Mouse (Mus musculus): ENCODE data around the gene Gm42688. TPM values are rescaled to one million over a fixed set of nuclear protein-coding genes. Genes with fewer than 3 reads are reported as not detected.

Gene Gm42688
- 2.3 TPM in 2 replicates for polyA plus RNA-seq (2016; fragmentation: Nextera tagmentation; extraction: Ambion mirVana)

DNA sequence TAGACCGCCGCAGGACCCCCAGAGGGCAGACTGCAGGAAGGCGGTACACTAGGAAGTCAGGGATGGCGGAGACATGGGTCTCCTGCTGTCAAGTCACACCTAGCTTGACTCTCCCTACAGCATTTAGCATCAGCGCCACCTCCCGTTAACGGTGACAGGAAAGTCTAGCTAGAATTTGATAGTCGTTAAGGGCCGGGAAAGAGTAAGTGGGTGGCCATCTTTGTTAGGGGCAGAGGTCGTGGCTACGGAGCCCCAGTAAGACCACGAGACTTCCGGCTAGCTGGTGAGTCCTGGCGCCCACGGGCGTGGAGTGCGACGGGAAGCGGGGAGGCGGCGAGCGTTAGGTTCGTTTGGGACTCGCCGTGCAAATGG lies at the start of gene Gm42688, which contains the start of gene Ccdc142:
Gene Gm42688, plus strand, starts transcription at position 302 of the 372 bp plus-strand sequence.
Gene Ccdc142, plus strand, starts transcription at position 286 of the 372 bp plus-strand sequence.
- Histone ChIP-seq H3K4me3 (peak within 1 kb of the TSS; percentile 75), H3K4me1 (peaks cover 27% of the 10 kb centered on the region), H3K36me3 (peaks cover 22% of the 10 kb centered on the region), H3K27me3 (replicated peaks) (peaks cover 21% of the 10 kb centered on the region), H3K27ac (peak within 1 kb of the TSS; percentile 83), H3K9ac (peak within 1 kb of the TSS; percentile 87), H3K9me3 (replicated peaks) (no peaks in the 10 kb centered on the region), H3K4me2 (peak within 1 kb of the TSS; percentile 99)
- peak; percentile 81 for ATAC-seq
- under 1% methylated on average over 25 of the region's 25 CpGs for WGBS (ENCODE audit: insufficient replicate concordance)

DNA sequence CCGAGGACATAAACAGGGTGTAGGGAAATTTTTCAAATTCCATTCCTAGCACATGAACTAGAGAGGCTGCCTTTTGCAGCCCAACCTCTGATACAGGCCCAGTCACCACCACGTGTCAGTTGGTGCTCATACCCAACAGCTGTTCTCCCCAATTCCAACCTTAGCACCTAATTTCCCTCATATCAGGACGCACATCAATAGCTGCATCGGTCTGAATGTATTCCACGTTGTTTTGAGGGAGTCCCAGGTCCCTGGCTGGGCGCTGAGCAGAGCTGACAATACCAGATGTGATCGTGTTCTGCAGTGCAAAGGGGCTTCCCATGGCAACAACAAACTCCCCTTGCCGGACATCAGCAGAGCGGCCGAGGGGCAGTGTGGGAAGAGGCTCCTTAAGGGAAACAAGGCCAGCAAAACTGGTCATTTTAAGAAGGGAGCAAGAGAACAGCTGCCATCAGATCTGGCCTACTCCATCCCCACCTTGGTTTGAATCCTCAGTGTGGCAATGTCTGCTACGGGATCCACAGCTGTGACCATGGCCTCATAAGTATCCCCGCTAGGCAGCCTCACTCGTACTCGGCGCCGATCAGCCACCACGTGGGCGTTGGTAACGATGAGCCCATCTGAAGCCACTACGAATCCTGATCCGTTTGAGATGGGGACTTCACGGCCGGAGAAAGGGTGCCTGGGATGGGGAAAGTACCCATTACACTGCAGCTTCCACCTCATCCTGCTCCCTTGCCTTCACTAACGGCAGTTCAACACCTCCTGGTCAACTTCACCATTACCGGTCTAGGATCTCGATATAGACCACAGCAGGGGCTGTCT lies 48.1 kb upstream of the Gm42688 start:
- peak overlapping the region; percentile 89 for H3K4me2 ChIP-seq
- peak overlapping the region; percentile 89 for H3K4me3 ChIP-seq
- H3K27me3 ChIP-seq (replicated peaks) = no peaks in the 10 kb centered on the region
- no peaks in the 10 kb centered on the region for H3K9me3 ChIP-seq (replicated peaks)
- peak overlapping the region; percentile 96 for H3K9ac ChIP-seq
- H3K4me1 ChIP-seq = peaks cover 56% of the 10 kb centered on the region
- peaks cover 54% of the 10 kb centered on the region for H3K36me3 ChIP-seq
- H3K27ac ChIP-seq = peak overlapping the region; percentile 94
- no peak for ATAC-seq
- 3% methylated on average over 26 of the region's 26 CpGs for WGBS (ENCODE audit: insufficient replicate concordance)

DNA sequence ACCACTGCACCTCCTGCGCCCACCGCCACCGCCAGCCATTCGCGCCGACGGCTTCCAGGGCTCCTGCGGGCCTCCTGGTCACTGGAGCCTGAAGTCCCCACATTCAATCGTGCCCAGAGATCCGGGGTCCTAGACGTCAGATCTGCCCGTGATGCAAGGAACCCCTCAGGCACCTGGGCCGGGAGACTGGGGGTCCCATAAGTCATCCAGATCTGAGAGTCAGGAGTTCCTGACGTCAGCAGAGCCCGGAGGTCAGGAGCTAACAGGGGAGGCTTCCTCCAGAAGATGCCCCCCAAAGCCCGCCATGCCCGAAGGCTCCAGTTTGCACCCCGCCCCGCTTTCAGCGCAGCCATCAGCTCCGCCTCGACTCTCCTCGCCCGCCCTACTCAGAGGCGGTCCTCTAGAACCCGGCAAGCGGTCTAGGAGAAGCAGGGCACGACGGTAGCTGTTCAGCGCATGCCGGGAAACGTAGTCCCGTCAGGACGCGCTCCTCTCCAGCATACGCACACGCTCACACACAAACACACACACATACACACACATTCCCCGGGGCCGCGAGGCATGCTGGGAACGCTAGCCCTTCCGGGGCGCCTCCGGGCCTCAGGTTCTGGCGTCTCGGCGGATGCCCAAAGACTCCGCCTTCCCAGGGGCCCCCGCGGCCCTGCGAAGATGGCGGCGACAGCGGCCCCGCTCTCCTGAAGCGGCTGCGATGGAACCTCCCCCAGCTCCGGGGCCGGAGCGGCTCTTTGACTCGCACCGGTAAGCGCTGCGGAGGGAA lies 47.2 kb upstream of the Gm42688 start, which contains the start of gene Aup1:
Gene Aup1, plus strand, starts transcription at position 448 of the 778 bp plus-strand sequence.
- Histone ChIP-seq H3K4me1 (peaks cover 56% of the 10 kb centered on the region), H3K9me3 (replicated peaks) (no peaks in the 10 kb centered on the region), H3K4me3 (peak within 1 kb of the TSS; percentile 89), H3K4me2 (peak within 1 kb of the TSS; percentile 89), H3K9ac (peak within 1 kb of the TSS; percentile 96), H3K27me3 (replicated peaks) (0 out of 2 replicates have a peak, but pooled peaks cover under 1% of the 10 kb centered on the region), H3K36me3 (peaks cover 55% of the 10 kb centered on the region), H3K27ac (peak within 1 kb of the TSS; percentile 94)
- peak; percentile 95 for ATAC-seq
- WGBS (ENCODE audit: insufficient replicate concordance) = 1% methylated on average over 64 of the region's 64 CpGs

DNA sequence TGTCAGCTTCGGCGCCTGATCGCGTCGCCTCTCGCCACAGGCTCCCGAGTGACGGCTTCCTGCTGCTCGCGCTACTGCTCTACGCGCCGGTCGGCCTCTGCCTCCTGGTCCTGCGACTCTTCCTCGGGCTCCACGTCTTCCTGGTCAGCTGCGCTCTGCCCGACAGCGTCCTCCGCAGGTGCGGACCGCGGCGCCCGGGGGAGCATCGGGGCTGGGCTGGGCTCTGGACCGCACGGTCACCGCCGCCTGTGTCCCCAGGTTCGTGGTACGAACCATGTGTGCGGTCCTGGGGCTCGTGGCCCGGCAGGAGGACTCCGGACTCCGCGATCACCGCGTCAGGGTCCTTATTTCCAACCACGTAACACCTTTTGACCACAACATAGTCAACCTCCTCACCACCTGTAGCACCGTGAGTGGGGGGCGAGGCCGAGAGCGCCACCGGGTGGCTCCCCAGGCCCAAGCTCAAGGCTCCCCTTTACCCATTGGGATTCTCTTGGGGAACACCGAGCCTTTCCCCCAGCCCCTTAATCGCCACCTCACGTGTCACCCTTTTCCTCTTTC lies 46.5 kb upstream of the Gm42688 start, which contains the start of gene Htra2:
Gene Htra2, minus strand, starts transcription at position 403 of the 561 bp plus-strand sequence.
- Histone ChIP-seq H3K27me3 (replicated peaks) (0 out of 2 replicates have a peak, but pooled peaks cover 7% of the 10 kb centered on the region), H3K9ac (peak within 1 kb of the TSS; percentile 96), H3K36me3 (peaks cover 55% of the 10 kb centered on the region), H3K4me3 (peak within 1 kb of the TSS; percentile 89), H3K4me1 (peaks cover 54% of the 10 kb centered on the region), H3K4me2 (peak within 1 kb of the TSS; percentile 89), H3K27ac (peak within 1 kb of the TSS; percentile 94), H3K9me3 (replicated peaks) (no peaks in the 10 kb centered on the region)
- 2% methylated on average over 50 of the region's 50 CpGs for WGBS (ENCODE audit: insufficient replicate concordance)
- peak; percentile 13 for ATAC-seq

DNA sequence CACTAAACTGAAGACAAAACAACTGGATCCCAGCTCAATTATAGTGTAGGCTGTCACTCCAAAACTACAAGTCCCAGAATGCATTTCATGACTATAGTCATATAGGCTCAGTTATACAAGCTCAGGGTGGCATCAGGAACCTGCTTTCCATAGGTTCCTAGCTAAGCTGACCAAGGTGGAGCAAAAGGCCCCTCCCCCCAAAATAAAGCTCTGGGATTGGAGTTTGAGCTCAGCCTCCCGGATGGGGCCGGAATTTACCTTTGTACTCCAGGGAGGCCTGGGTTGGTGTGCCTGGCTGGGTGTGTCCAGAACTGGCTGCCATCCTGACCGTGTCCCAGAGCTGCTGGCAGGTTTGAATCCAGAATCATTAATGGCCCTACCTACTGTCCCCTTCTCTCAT lies 43.6 kb upstream of the Gm42688 start, which contains the start of gene Dqx1:
Gene Dqx1, plus strand, starts transcription at position 55 of the 400 bp plus-strand sequence.
- 75% methylated on average over 3 of the region's 3 CpGs for WGBS (ENCODE audit: insufficient replicate concordance)
- peak within 1 kb of the TSS; percentile 89 for H3K4me3 ChIP-seq

DNA sequence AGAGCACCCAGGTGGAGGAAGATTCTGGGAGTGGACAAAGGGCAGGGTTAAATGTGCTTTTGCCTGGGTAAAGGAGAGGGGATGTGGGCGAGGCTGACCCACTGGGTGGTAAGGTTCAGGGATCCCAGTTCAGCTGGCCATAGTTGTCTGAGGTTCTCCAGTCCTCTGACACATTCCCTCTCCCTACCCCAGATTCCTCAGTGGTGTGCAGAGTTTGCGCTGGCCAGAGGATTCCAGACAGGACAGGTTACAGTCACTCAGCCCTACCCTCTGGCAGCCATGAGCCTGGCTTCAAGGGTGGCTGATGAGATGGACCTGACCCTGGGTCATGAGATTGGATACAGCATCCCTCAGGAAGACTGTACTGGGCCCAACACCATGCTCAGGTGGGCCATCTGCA lies 42.7 kb upstream of the Gm42688 start:
- H3K27me3 ChIP-seq (replicated peaks) = peaks cover 44% of the 10 kb centered on the region
- peak overlapping the region; percentile 14; the same call in 1 of the 2 replicates for H3K9ac ChIP-seq
- H3K4me1 ChIP-seq = peaks cover 29% of the 10 kb centered on the region
- H3K27ac ChIP-seq = no peak overlapping the region
- H3K36me3 ChIP-seq = peaks cover 28% of the 10 kb centered on the region
- peak overlapping the region; percentile 41 for H3K4me2 ChIP-seq
- H3K4me3 ChIP-seq = no peak overlapping the region
- no peaks in the 10 kb centered on the region for H3K9me3 ChIP-seq (replicated peaks)
- no peak for ATAC-seq
- WGBS (ENCODE audit: insufficient replicate concordance) = 77% methylated on average over 2 of the region's 2 CpGs

More for the DNA sequence above, 43.6 kb upstream of the Gm42688 start, which contains the start of gene Dqx1:
- no peak for ATAC-seq
- Histone ChIP-seq H3K27ac (peak within 1 kb of the TSS; percentile 49), H3K9ac (peak within 1 kb of the TSS; percentile 14; the same call in 1 of the 2 replicates), H3K36me3 (peaks cover 28% of the 10 kb centered on the region), H3K4me1 (peaks cover 35% of the 10 kb centered on the region), H3K4me2 (peak within 1 kb of the TSS; percentile 89), H3K27me3 (replicated peaks) (peaks cover 35% of the 10 kb centered on the region), H3K9me3 (replicated peaks) (no peaks in the 10 kb centered on the region)

DNA sequence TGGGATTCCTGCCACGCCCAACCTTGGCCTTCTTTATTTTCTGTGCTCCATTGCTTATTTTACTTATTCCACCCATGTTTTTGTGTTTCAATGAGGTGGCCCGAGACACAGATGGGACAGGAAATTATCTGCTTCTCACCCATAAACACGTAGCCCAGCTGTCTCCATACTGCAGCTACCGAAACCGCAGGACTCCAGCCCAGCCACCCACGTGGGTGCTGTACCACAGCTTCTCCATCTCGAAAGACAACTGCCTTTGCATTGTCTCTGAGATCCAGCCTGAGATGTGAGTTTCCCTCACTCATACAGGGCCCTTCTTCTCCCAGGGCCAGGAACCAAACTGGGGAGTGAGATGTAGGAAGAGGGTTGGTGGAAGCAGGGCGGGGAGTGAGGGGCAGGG lies 35.4 kb upstream of the Gm42688 start:
- Histone ChIP-seq H3K4me1 (peaks cover 27% of the 10 kb centered on the region), H3K36me3 (no peaks in the 10 kb centered on the region), H3K4me2 (no peak overlapping the region), H3K9ac (no peak overlapping the region), H3K27me3 (replicated peaks) (peaks cover 100% of the 10 kb centered on the region), H3K27ac (no peak overlapping the region), H3K4me3 (no peak overlapping the region), H3K9me3 (replicated peaks) (no peaks in the 10 kb centered on the region)
- ATAC-seq = no peak
- 39% methylated on average over 8 of the region's 8 CpGs for WGBS (ENCODE audit: insufficient replicate concordance)

DNA sequence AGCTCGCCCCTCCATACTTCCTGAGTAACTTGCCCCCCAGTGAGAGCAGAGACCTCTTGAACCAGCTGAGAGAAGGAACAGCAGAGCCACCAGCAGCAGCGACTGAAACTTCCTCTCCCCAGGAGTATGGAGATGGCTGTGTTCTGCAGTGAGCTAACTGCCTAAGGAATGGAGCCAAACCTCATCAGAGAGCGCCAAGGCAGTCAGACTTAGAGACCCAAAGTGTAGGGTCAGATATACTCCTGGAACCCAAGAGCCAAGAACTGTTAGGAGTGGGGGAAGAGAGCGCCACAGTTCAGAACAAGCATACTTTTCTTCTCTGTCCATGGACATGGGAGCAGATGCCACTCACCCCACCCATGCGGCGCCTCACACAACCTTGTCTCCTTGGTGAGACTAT lies 35.0 kb upstream of the Gm42688 start:
- H3K27me3 ChIP-seq (replicated peaks) = peaks cover 100% of the 10 kb centered on the region
- H3K36me3 ChIP-seq = no peaks in the 10 kb centered on the region
- WGBS (ENCODE audit: insufficient replicate concordance) = 27% methylated on average over 6 of the region's 6 CpGs
- H3K9me3 ChIP-seq (replicated peaks) = no peaks in the 10 kb centered on the region
- no peak overlapping the region for H3K27ac ChIP-seq
- no peak overlapping the region for H3K4me3 ChIP-seq
- no peak for ATAC-seq
- H3K9ac ChIP-seq = no peak overlapping the region
- H3K4me1 ChIP-seq = peaks cover 32% of the 10 kb centered on the region
- H3K4me2 ChIP-seq = no peak overlapping the region

DNA sequence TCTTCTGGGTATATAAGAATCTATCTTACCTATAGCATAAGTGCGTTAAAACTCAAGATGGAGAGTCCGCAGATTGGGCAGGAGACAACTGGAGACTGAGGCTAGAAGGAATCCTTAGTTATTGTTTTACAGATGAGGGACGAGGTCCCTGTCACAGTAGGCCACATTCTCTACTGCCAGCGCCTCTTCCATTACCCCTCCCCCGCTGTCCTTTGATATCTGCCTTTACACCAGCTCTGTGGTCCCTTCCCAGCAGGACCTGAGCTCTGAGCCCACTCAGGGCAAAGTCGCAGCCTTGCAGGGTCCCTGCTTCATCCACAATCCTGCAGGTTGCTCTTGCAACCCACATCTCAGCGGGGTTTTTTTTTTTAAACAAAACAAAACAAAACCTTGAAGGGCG lies 33.2 kb upstream of the Gm42688 start:
- WGBS (ENCODE audit: insufficient replicate concordance) = 11% methylated on average over 8 of the region's 8 CpGs

DNA sequence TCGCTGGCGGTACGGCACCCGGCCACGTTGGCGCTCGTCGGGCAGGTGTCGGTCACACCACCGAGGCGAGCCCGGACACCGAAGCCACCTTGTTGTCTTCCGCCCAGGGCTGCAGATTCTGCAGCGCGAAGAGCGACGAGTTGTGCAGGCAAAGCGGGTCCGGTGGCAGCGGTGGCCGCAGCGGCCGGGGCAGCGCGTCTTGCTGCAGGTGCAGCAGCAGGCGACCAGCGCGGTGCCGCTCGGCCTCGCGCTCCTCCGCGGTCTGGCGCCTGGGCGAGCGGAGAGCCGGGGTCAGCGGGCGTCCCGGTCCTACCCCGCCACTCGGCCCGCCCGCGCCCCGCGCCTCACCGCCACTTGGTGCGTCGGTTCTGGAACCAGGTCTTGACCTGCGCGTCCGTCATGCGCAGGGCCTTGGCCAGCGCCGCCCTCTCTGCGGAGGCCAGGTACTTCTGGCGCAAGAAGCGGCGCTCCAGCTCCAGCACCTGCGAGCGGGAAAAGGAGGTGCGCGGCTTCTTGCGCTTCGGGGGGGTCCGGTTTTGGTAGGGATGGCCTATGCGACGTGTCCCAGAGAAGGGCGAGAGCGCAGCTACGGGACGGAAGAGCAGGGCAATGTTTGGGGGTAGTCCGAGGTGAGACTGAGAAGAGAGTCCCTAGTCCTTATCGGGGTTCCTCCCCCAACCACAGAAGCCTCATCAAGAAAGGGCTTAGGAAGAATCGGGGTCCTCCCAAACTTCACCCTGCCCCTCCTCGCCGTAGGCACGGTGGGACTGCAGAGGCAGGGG lies 32.5 kb upstream of the Gm42688 start:
- Histone ChIP-seq H3K9ac (no peak overlapping the region; the same call in 1 of the 2 replicates), H3K9me3 (replicated peaks) (no peaks in the 10 kb centered on the region), H3K4me3 (peak overlapping the region; percentile 32), H3K36me3 (no peaks in the 10 kb centered on the region), H3K27ac (no peak overlapping the region), H3K4me1 (peaks cover 33% of the 10 kb centered on the region), H3K4me2 (peak overlapping the region; percentile 53), H3K27me3 (replicated peaks) (peaks cover 100% of the 10 kb centered on the region)
- WGBS (ENCODE audit: insufficient replicate concordance) = 2% methylated on average over 81 of the region's 81 CpGs
- no peak for ATAC-seq

More for the DNA sequence above, 33.2 kb upstream of the Gm42688 start:
- no peaks in the 10 kb centered on the region for H3K36me3 ChIP-seq
- H3K27ac ChIP-seq = no peak overlapping the region
- peak overlapping the region; percentile 32; the same call in 1 of the 2 replicates for H3K4me3 ChIP-seq
- H3K4me1 ChIP-seq = peaks cover 33% of the 10 kb centered on the region
- H3K9ac ChIP-seq = no peak overlapping the region
- H3K27me3 ChIP-seq (replicated peaks) = peaks cover 100% of the 10 kb centered on the region
- peak overlapping the region; percentile 53 for H3K4me2 ChIP-seq
- no peaks in the 10 kb centered on the region for H3K9me3 ChIP-seq (replicated peaks)
- no peak for ATAC-seq

All from liver, embryonic 12.5 days (tissue).